Mouse (Mus musculus): ENCODE data around the gene Ccl6. TPM values are rescaled to one million over a fixed set of nuclear protein-coding genes. Genes with fewer than 3 reads are reported as not detected.
A peak's percentile ranks its signal among the peaks of the same experiment; 100 is the strongest.

The Ccl6 gene
- polyA plus RNA-seq, 1 experiment: 6.2 TPM

GRCm38 (mm10) chr11:83634425-83634824, 41.5 kb upstream of the Ccl6 start:
- Histone ChIP-seq H3K27ac (ENCODE audit: insufficient read depth, low read depth, low read length) (no peak overlapping the region), H3K4me3 (ENCODE audit: insufficient read depth, low read depth, low read length) (no peak overlapping the region), H3K27me3 (replicated peaks; ENCODE audit: control insufficient read depth, insufficient read depth, low read length) (no peaks in the 10 kb centered on the region), H3K36me3 (ENCODE audit: control insufficient read depth, insufficient read depth, low read length) (no peaks in the 10 kb centered on the region), H3K4me1 (ENCODE audit: control insufficient read depth, insufficient read depth, low read length) (peaks cover 6% of the 10 kb centered on the region; the same call in 1 of the 2 replicates)
- no peak for TF ChIP-seq CTCF (conservative IDR thresholded peaks at IDR 0.05; ENCODE audit: insufficient read depth, insufficient read length, low read depth, low read length)
- no peak for TF ChIP-seq POLR2A (IDR thresholded peaks at IDR 0.05; ENCODE audit: low read depth, low read length)
- no peak for DNase-seq
- WGBS: 56% methylated on average over 4 of the region's 4 CpGs

GRCm38 (mm10) chr11:83632744-83633143, 39.9 kb upstream of the Ccl6 start:
- WGBS: 56% methylated on average over 4 of the region's 4 CpGs
- H3K4me1 ChIP-seq (ENCODE audit: control insufficient read depth, insufficient read depth, low read length): peaks cover 6% of the 10 kb centered on the region; the same call in 1 of the 2 replicates
- H3K36me3 ChIP-seq (ENCODE audit: control insufficient read depth, insufficient read depth, low read length): no peaks in the 10 kb centered on the region
- peak; percentile 18 for DNase-seq
- peak; percentile 71 for TF ChIP-seq CTCF (conservative IDR thresholded peaks at IDR 0.05; ENCODE audit: insufficient read depth, insufficient read length, low read depth, low read length)
- no peak for TF ChIP-seq POLR2A (IDR thresholded peaks at IDR 0.05; ENCODE audit: low read depth, low read length)
- H3K4me3 ChIP-seq (ENCODE audit: insufficient read depth, low read depth, low read length): no peak overlapping the region
- no peaks in the 10 kb centered on the region for H3K27me3 ChIP-seq (replicated peaks; ENCODE audit: control insufficient read depth, insufficient read depth, low read length)
- no peak overlapping the region for H3K27ac ChIP-seq (ENCODE audit: insufficient read depth, low read depth, low read length)

- no peak overlapping the region for H3K4me3 ChIP-seq (ENCODE audit: insufficient read depth, low read depth, low read length)
- WGBS: 37% methylated on average over 2 of the region's 2 CpGs
- no peaks in the 10 kb centered on the region for H3K27me3 ChIP-seq (replicated peaks; ENCODE audit: control insufficient read depth, insufficient read depth, low read length)
- TF ChIP-seq POLR2A (IDR thresholded peaks at IDR 0.05; ENCODE audit: low read depth, low read length) (no peak), CTCF (conservative IDR thresholded peaks at IDR 0.05; ENCODE audit: insufficient read depth, insufficient read length, low read depth, low read length) (no peak)
- H3K27ac ChIP-seq (ENCODE audit: insufficient read depth, low read depth, low read length): no peak overlapping the region; the same call in 1 of the 2 replicates
- no peak for DNase-seq
- H3K4me1 ChIP-seq (ENCODE audit: control insufficient read depth, insufficient read depth, low read length): peaks cover 6% of the 10 kb centered on the region; the same call in 1 of the 2 replicates
- no peaks in the 10 kb centered on the region for H3K36me3 ChIP-seq (ENCODE audit: control insufficient read depth, insufficient read depth, low read length)
Measured at GRCm38 (mm10) chr11:83631065-83631464, 38.2 kb upstream of the Ccl6 start.

- Histone ChIP-seq H3K4me1 (ENCODE audit: control insufficient read depth, insufficient read depth, low read length) (peaks cover 6% of the 10 kb centered on the region; the same call in 1 of the 2 replicates), H3K4me3 (ENCODE audit: insufficient read depth, low read depth, low read length) (no peak overlapping the region), H3K36me3 (ENCODE audit: control insufficient read depth, insufficient read depth, low read length) (no peaks in the 10 kb centered on the region), H3K27me3 (replicated peaks; ENCODE audit: control insufficient read depth, insufficient read depth, low read length) (no peaks in the 10 kb centered on the region), H3K27ac (ENCODE audit: insufficient read depth, low read depth, low read length) (no peak overlapping the region; the same call in 1 of the 2 replicates)
- 79% methylated on average over 1 of the region's 1 CpGs for WGBS
- DNase-seq: peak; percentile 21
- TF ChIP-seq POLR2A (IDR thresholded peaks at IDR 0.05; ENCODE audit: low read depth, low read length): no peak
- no peak for TF ChIP-seq CTCF (conservative IDR thresholded peaks at IDR 0.05; ENCODE audit: insufficient read depth, insufficient read length, low read depth, low read length)
Measured at GRCm38 (mm10) chr11:83630630-83631029, 37.7 kb upstream of the Ccl6 start.

- WGBS: 89% methylated on average over 9 of the region's 9 CpGs
Measured at GRCm38 (mm10) chr11:83628808-83629207, 35.9 kb upstream of the Ccl6 start.

GRCm38 (mm10) chr11:83623586-83623985, 30.7 kb upstream of the Ccl6 start:
- DNase-seq: no peak
- no peaks in the 10 kb centered on the region for H3K27me3 ChIP-seq (replicated peaks; ENCODE audit: control insufficient read depth, insufficient read depth, low read length)
- H3K36me3 ChIP-seq (ENCODE audit: control insufficient read depth, insufficient read depth, low read length): no peaks in the 10 kb centered on the region
- 93% methylated on average over 3 of the region's 3 CpGs for WGBS
- no peaks in the 10 kb centered on the region for H3K4me1 ChIP-seq (ENCODE audit: control insufficient read depth, insufficient read depth, low read length)
- TF ChIP-seq CTCF (conservative IDR thresholded peaks at IDR 0.05; ENCODE audit: insufficient read depth, insufficient read length, low read depth, low read length): no peak
- TF ChIP-seq POLR2A (IDR thresholded peaks at IDR 0.05; ENCODE audit: low read depth, low read length): no peak
- H3K4me3 ChIP-seq (ENCODE audit: insufficient read depth, low read depth, low read length): no peak overlapping the region
- H3K27ac ChIP-seq (ENCODE audit: insufficient read depth, low read depth, low read length): no peak overlapping the region

More at GRCm38 (mm10) chr11:83628808-83629207, 35.9 kb upstream of the Ccl6 start:
- Histone ChIP-seq H3K4me3 (ENCODE audit: insufficient read depth, low read depth, low read length) (no peak overlapping the region), H3K27ac (ENCODE audit: insufficient read depth, low read depth, low read length) (no peak overlapping the region), H3K4me1 (ENCODE audit: control insufficient read depth, insufficient read depth, low read length) (peaks cover 6% of the 10 kb centered on the region; the same call in 1 of the 2 replicates), H3K36me3 (ENCODE audit: control insufficient read depth, insufficient read depth, low read length) (no peaks in the 10 kb centered on the region), H3K27me3 (replicated peaks; ENCODE audit: control insufficient read depth, insufficient read depth, low read length) (no peaks in the 10 kb centered on the region)
- TF ChIP-seq POLR2A (IDR thresholded peaks at IDR 0.05; ENCODE audit: low read depth, low read length) (no peak), CTCF (conservative IDR thresholded peaks at IDR 0.05; ENCODE audit: insufficient read depth, insufficient read length, low read depth, low read length) (no peak)
- DNase-seq: no peak

GRCm38 (mm10) chr11:83619037-83619436, 26.1 kb upstream of the Ccl6 start:
- no peaks in the 10 kb centered on the region for H3K27me3 ChIP-seq (replicated peaks; ENCODE audit: control insufficient read depth, insufficient read depth, low read length)
- H3K4me1 ChIP-seq (ENCODE audit: control insufficient read depth, insufficient read depth, low read length): no peaks in the 10 kb centered on the region
- no peak overlapping the region for H3K27ac ChIP-seq (ENCODE audit: insufficient read depth, low read depth, low read length)
- H3K4me3 ChIP-seq (ENCODE audit: insufficient read depth, low read depth, low read length): no peak overlapping the region
- DNase-seq: no peak
- 88% methylated on average over 1 of the region's 1 CpGs for WGBS
- H3K36me3 ChIP-seq (ENCODE audit: control insufficient read depth, insufficient read depth, low read length): no peaks in the 10 kb centered on the region
- no peak for TF ChIP-seq POLR2A (IDR thresholded peaks at IDR 0.05; ENCODE audit: low read depth, low read length)
- no peak for TF ChIP-seq CTCF (conservative IDR thresholded peaks at IDR 0.05; ENCODE audit: insufficient read depth, insufficient read length, low read depth, low read length)
